26 mouse cellular contexts compared by ENCODE assay signal in the genomic region with DNA sequence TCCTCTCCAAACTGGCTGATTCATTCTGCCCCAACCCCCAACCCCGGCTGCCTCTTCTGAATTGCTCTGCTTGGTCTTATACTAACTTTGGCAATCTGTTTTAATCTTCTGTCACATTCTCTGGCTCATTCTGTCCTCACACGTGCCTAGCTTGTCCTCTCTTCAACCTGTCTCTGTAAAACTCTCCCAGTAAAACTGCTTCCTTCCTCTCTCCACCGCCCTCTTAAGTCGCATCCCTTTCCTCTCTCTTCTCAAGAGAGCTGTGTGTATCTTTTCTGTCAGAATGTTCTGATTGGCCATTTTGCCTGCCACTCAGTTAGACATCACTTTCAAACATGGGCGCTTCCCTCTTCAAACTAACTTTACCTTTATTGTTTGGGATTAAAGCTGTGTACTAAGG.
A peak's percentile ranks its signal among the peaks of the same experiment; 100 is the strongest.
DNase-seq lines count a peak whose midpoint lies in the region; ATAC-seq and TF ChIP-seq lines count a peak whose summit lies in the region.
"Had no signal": no experiment of that assay in that cellular context is flagged by ENCODE, and none has a peak within 500 bp of the region (broad histone marks: within the 10 kb centered on the region; RNA-seq: fewer than 3 reads in every experiment).

No protein-coding gene starts in this region.

- no peak overlapping the region for H3K9ac ChIP-seq in lung, postnatal 0 days (replicated peaks; ENCODE audit: low read depth)
- H3K9ac ChIP-seq: heart, embryonic 15.5 days; hindbrain, embryonic 14.5 days; liver, embryonic 13.5 days; lung, embryonic 14.5 days; midbrain, embryonic 15.5 days; neural tube, embryonic 12.5 days had no signal

- TF ChIP-seq CTCF in lung, postnatal 0 days (IDR thresholded peaks at IDR 0.05): no peak

- ATAC-seq in lung, postnatal 0 days: no peak
- ATAC-seq: forebrain, embryonic 16.5 days; inflammation-experienced regulatory T-cells, adult 6 months; midbrain, embryonic 15.5 days had no signal

- no peak overlapping the region for H3K4me3 ChIP-seq in lung, postnatal 0 days (ENCODE audit: low read depth, low read length)
- H3K4me3 ChIP-seq: embryonic facial prominence, embryonic 10.5 days; heart, embryonic 15.5 days; liver, embryonic 13.5 days; midbrain, embryonic 15.5 days; neural tube, embryonic 12.5 days had no signal

- no peak overlapping the region for H3K4me2 ChIP-seq in lung, postnatal 0 days (replicated peaks; ENCODE audit: low read depth, low read length)
- H3K4me2 ChIP-seq: heart, embryonic 15.5 days; hindbrain, embryonic 14.5 days; liver, embryonic 13.5 days; lung, embryonic 14.5 days; midbrain, embryonic 15.5 days; neural tube, embryonic 12.5 days had no signal

- no peaks in the 10 kb centered on the region for H3K9me3 ChIP-seq in lung, postnatal 0 days (ENCODE audit: low read length)
- H3K9me3 ChIP-seq: embryonic facial prominence, embryonic 10.5 days; heart, embryonic 15.5 days; liver, embryonic 13.5 days; midbrain, embryonic 15.5 days; neural tube, embryonic 12.5 days had no signal

- H3K4me1 ChIP-seq in lung, postnatal 0 days (ENCODE audit: insufficient read depth, low read depth, low read length): no peaks in the 10 kb centered on the region
- H3K4me1 ChIP-seq: embryonic facial prominence, embryonic 10.5 days; liver, embryonic 13.5 days had no signal

- DNase-seq in lung, postnatal 10 days: peak; percentile 12
- DNase-seq in lung, postnatal 0 days (ENCODE audit: low spot score): no peak
- peak; percentile 42 for DNase-seq in ES-CJ7 (ENCODE audit: low read depth, low spot score)
- DNase-seq in R1 (ENCODE audit: low read depth, low spot score): peak; percentile 40
- DNase-seq in layer of hippocampus, adult 9-11 months: peak; percentile 28
- DNase-seq in urinary bladder, postnatal 14 days (ENCODE audit: low spot score): no peak
- no peak for DNase-seq in thymus, postnatal 10 days (ENCODE audit: low spot score in 2 of 2)
- DNase-seq: adrenal gland, adult 2 months; cerebellum, adult 11-12 months; cerebellum, postnatal 10 days; heart, postnatal 36 days; kidney, adult 18-20 months; liver, embryonic 13.5 days; lung, embryonic 14.5 days; retina, postnatal 1 day; spleen, adult 18-20 months; thymus, postnatal 36 days had no signal

- no peak overlapping the region for H3K27ac ChIP-seq in lung, postnatal 0 days (ENCODE audit: low read length)
- H3K27ac ChIP-seq: embryonic facial prominence, embryonic 10.5 days; heart, embryonic 15.5 days; hindbrain, embryonic 14.5 days; kidney, postnatal 0 days; liver, embryonic 13.5 days; macrophage; midbrain, embryonic 15.5 days; neural tube, embryonic 12.5 days had no signal

- H3K36me3 ChIP-seq in lung, postnatal 0 days (ENCODE audit: insufficient read depth, low read length): no peaks in the 10 kb centered on the region
- H3K36me3 ChIP-seq: heart, embryonic 15.5 days; liver, embryonic 13.5 days; midbrain, embryonic 15.5 days; neural tube, embryonic 12.5 days had no signal

- TF ChIP-seq EP300 in lung, postnatal 0 days (IDR thresholded peaks at IDR 0.05): no peak

- 58% methylated on average over 5 of the region's 5 CpGs for WGBS in lung, postnatal 0 days

- H3K27me3 ChIP-seq in lung, postnatal 0 days (replicated peaks; ENCODE audit: insufficient read depth, low read length): no peaks in the 10 kb centered on the region
- H3K27me3 ChIP-seq: heart, embryonic 15.5 days; liver, embryonic 13.5 days; midbrain, embryonic 15.5 days; neural tube, embryonic 12.5 days had no signal

Comparison
In these comparisons a context has a peak if more than half of its experiments do, and no peak if none do; other contexts are left out.
1. DNase-seq: peak in lung, postnatal 10 days (single experiment), ES-CJ7 (single experiment), R1 (single experiment) and layer of hippocampus, adult 9-11 months (single experiment); none in lung, postnatal 0 days (single experiment), urinary bladder, postnatal 14 days (single experiment) and thymus, postnatal 10 days (0 of 2).